Mouse (Mus musculus) embryonic fibroblast, embryonic 13.5 days (primary cell): ENCODE measurements around the gene Grm6.

ENCODE experiments used
- CTCF ChIP-seq: IDR thresholded peaks from 2 replicates; pipeline ENCODE4 v1.5.1; 2011; ENCODE audit warnings: mild to moderate bottlenecking, control low read depth, low read length, moderate library complexity, borderline replicate concordance; ENCODE audit not compliant: insufficient read depth
- POLR2A ChIP-seq: IDR thresholded peaks from 2 replicates; pipeline ENCODE4 v1.6.1; 2011; ENCODE audit warnings: low read depth, mild to moderate bottlenecking, control low read depth, low read length, moderate library complexity

- TF ChIP-seq POLR2A (no peak), CTCF (no peak)
These were observed 33.3 kb downstream of the Grm6 start for GRCm38 (mm10) chr11:50883756-50884155.
